Mouse (Mus musculus) erythroblast, embryonic 14.5 days (primary cell): ENCODE data around the gene Slc47a1.

Experiments used
- GATA1 ChIP-seq: IDR thresholded peaks from 2 replicates; pipeline ENCODE4 v1.6.1; 2012; ENCODE audit warnings: low read length, inconsistent platforms, mixed read lengths
- TAL1 ChIP-seq: IDR thresholded peaks from 3 replicates; pipeline ENCODE4 v1.6.1; 2012; ENCODE audit warnings: low read length, inconsistent platforms, mixed read lengths

- TF ChIP-seq TAL1 (no peak), GATA1 (no peak)
These were observed 32.0 kb upstream of the Slc47a1 start for GRCm38 (mm10) chr11:61410129-61410528.
